Mouse (Mus musculus) megakaryocyte, embryonic 14.5 days (primary cell): ENCODE data around the gene Eif4a3. TPM values are rescaled to one million over a fixed set of nuclear protein-coding genes. Genes with fewer than 3 reads are reported as not detected.
"Not testable (repeated sequence)": the region's sequence is repeated elsewhere in the genome, so short reads cannot be mapped to it uniquely, and the experiment has no call there.

ENCODE experiments used
- H3K27me3 ChIP-seq: replicated peaks from 2 replicates; pipeline ENCODE3; 2012; ENCODE audit warnings: inconsistent platforms
- H3K36me3 ChIP-seq: replicated peaks from 2 replicates; pipeline ENCODE3; 2012; ENCODE audit warnings: low read length, inconsistent platforms, mixed read lengths
- H3K4me1 ChIP-seq: 2 replicates; pipeline ENCODE4 v1.6.1; 2012; ENCODE audit warnings: inconsistent platforms
- H3K4me3 ChIP-seq: replicated peaks from 2 replicates; pipeline ENCODE3; 2012; ENCODE audit warnings: moderate library complexity, mild to moderate bottlenecking, inconsistent platforms
- H3K9me3 ChIP-seq: 2 replicates; pipeline ENCODE4 v1.6.1; 2012; ENCODE audit warnings: inconsistent platforms
- FLI1 ChIP-seq: IDR thresholded peaks from 2 replicates; pipeline ENCODE4 v1.6.1; 2012; ENCODE audit warnings: low read length, inconsistent platforms, mixed read lengths
- GATA1 ChIP-seq: IDR thresholded peaks from 3 replicates; pipeline ENCODE4 v1.6.1; 2012; ENCODE audit warnings: mixed read lengths, low read length, inconsistent platforms, borderline replicate concordance
- polyA plus RNA-seq: library from polyadenylated mRNA; stranded (reverse); fragments of >175 nt; gene quantifications from 2 replicates; pipeline ENCODE4 v1.2.3, GENCODE M21; 2012; ENCODE audit warnings: low replicate concordance; ENCODE audit not compliant: insufficient read depth

Gene Eif4a3
- polyA plus RNA-seq, 1 experiment = 111 TPM

- no peak for TF ChIP-seq GATA1
- no peak for TF ChIP-seq FLI1
- H3K27me3 ChIP-seq = peaks cover 2% of the 10 kb centered on the region
- H3K36me3 ChIP-seq = peaks cover 39% of the 10 kb centered on the region
- peak overlapping the region; percentile 98 for H3K4me3 ChIP-seq
- H3K4me1 ChIP-seq = peaks cover 33% of the 10 kb centered on the region
- no peaks in the 10 kb centered on the region for H3K9me3 ChIP-seq
These were observed 31.2 kb downstream of the Eif4a3 start for GRCm38 (mm10) chr11:119268557-119269195.

DNA sequence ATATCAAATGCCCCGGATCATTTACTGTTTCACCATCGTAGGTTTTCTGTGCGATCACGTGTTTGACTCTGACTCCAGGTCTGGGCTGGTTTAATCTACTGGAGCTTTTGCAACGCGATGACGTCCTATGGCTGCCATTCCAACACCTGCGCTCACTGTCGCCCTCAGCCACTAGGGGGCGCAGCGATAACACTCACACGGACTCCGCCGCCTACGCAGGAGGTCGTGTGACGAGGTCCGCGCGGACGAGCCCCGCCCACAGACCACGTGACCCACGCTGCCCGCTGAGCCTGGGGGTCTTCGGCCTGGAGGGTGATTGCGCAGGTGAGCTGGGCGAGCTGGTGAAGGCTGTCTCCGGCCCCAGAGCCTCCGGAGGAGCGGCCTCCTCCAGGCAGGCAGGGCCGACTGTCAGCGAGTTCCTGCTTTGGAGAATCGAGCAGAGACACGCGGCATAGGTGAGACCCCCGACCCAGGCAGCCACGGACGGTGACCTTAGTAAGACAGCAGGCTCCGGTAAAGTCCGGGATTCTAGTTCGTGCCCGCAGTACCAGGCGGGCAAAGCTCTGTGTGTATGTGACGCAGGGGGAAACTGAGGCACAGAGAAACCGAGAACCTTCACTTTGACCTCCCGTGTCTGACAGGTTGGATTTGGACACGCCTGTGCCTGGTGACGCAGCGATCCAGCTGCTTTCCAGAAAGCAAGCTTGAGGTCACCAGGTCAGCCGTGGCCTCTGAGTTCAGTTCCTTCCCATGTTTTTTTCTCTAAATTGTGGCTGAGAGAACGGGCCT lies 31.9 kb downstream of the Eif4a3 start, which contains the start of gene Gaa:
Gene Gaa (plus strand): TSS at position 120 of the 789 bp plus-strand sequence.
- H3K4me1 ChIP-seq = peaks cover 33% of the 10 kb centered on the region
- peaks cover 32% of the 10 kb centered on the region for H3K36me3 ChIP-seq
- H3K9me3 ChIP-seq = no peaks in the 10 kb centered on the region
- H3K27me3 ChIP-seq = peaks cover 5% of the 10 kb centered on the region
- TF ChIP-seq GATA1 (no peak), FLI1 (no peak)
- H3K4me3 ChIP-seq = peak within 1 kb of the TSS; percentile 98

GRCm38 (mm10) chr11:119267241-119267674 lies 32.6 kb downstream of the Eif4a3 start:
- Histone ChIP-seq H3K9me3 (no peaks in the 10 kb centered on the region), H3K4me3 (peak overlapping the region; percentile 98), H3K36me3 (peaks cover 29% of the 10 kb centered on the region), H3K4me1 (peaks cover 33% of the 10 kb centered on the region), H3K27me3 (peaks cover 10% of the 10 kb centered on the region)
- TF ChIP-seq FLI1 (no peak), GATA1 (no peak)

DNA sequence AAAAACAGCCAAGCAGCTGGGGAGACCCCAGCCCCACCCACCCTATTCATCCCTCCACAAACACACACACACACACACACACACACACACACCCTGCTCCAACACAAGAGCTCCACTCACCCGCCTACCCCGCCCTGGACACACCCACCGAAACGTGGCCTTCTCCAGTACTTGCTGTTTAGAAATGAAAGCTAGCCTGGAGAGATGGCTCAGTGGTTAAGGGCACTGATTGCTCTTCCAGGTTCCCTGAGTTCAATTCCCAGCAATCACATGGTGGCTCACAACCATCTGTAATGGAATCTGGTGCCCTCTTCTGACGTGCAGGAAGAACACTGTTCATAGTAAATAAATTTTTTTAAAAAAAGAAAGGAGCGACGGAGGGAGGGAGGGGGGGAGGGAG lies 34.1 kb downstream of the Eif4a3 start:
- Histone ChIP-seq H3K4me3 (no peak overlapping the region), H3K4me1 (peaks cover 41% of the 10 kb centered on the region), H3K36me3 (peaks cover 18% of the 10 kb centered on the region), H3K9me3 (no peaks in the 10 kb centered on the region), H3K27me3 (peaks cover 20% of the 10 kb centered on the region)
- no peak for TF ChIP-seq GATA1
- TF ChIP-seq FLI1 = no peak

- no peak overlapping the region for H3K4me3 ChIP-seq
- peaks cover 4% of the 10 kb centered on the region for H3K36me3 ChIP-seq
- H3K4me1 ChIP-seq = peaks cover 40% of the 10 kb centered on the region
- TF ChIP-seq GATA1 (no peak), FLI1 (no peak)
- no peaks in the 10 kb centered on the region for H3K9me3 ChIP-seq
- H3K27me3 ChIP-seq = peaks cover 33% of the 10 kb centered on the region
These were observed 35.5 kb downstream of the Eif4a3 start for GRCm38 (mm10) chr11:119264413-119264812.

DNA sequence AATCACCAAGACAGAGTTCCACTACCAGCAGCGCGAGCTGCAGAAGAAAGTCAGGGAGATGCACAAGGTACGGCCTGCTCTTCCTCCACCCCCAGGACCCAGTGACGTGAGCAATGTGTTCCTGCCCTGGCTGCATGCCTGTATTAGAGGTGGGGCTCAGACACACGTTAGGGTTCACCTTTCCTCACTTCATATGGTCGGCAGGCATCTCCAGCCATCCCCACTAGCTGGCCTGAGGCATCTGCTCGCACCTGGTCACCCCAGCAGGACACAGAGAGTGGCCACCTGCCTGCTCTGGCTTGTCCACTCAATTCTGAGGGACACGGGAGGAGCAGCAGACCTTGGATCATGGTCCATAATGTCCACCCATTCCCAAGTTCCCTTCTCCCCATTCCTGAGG lies 39.9 kb downstream of the Eif4a3 start:
- Histone ChIP-seq H3K4me3 (no peak overlapping the region), H3K9me3 (no peaks in the 10 kb centered on the region), H3K27me3 (peaks cover 47% of the 10 kb centered on the region), H3K4me1 (peaks cover 31% of the 10 kb centered on the region), H3K36me3 (no peaks in the 10 kb centered on the region)
- TF ChIP-seq FLI1 (no peak), GATA1 (no peak)

DNA sequence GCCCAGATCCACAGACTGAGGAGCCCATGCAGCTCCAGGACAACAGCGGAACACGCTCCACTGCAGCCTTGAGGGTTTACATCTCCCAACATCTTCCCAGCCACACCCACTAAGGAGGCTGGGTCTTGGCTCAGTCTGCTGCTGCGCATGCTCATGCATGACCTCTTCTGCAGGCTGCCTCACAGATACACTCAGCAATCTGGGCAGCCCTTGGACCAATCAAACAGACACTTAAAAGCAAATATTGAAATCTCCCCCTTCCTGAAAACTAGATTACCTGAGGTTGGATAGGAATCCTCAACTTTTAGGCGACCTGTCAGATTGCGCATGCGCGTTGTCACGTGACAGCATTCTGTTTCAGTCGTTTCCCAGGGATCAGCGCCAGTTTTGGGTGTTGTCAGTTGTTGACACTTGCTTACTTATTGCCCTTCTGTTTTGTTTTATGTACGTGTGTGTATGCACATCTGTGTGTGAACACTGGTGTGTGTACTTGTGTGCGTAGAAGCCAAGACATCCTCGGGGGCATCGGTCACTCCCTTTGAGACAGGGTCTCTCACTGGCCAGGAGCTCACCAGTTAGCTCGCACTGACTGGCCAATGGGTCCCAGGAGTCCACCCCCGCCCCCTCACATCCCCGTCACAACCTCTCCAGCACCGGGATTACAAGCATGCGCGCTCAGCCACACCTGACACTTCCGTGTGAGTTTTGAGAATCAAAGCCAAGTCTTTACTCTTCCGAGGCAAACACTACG lies 41.1 kb downstream of the Eif4a3 start:
- H3K36me3 ChIP-seq = no peaks in the 10 kb centered on the region
- no peaks in the 10 kb centered on the region for H3K9me3 ChIP-seq
- H3K4me1 ChIP-seq = peaks cover 31% of the 10 kb centered on the region
- TF ChIP-seq GATA1 (no peak), FLI1 (no peak)
- H3K4me3 ChIP-seq = peak overlapping the region; percentile 92
- H3K27me3 ChIP-seq = peaks cover 52% of the 10 kb centered on the region

DNA sequence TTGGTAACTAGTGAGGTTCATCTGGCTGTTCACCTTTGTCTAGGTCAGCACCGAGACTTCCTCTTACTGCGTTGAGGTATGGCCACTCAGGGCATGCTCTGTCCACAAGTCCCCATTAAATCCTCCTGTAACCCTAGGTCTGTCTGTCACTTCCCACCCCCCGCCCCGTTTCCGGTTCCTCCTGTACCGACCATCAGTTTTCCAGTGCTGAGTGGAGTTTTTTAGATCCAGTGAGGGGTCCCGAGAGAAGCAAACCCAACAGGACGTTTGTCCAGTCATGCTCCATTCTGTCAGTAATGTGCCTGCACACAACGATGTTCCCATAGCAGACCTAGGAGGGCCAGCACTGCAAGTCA lies 41.7 kb downstream of the Eif4a3 start:
- TF ChIP-seq GATA1 (no peak), FLI1 (no peak)
- peak overlapping the region; percentile 92 for H3K4me3 ChIP-seq

DNA sequence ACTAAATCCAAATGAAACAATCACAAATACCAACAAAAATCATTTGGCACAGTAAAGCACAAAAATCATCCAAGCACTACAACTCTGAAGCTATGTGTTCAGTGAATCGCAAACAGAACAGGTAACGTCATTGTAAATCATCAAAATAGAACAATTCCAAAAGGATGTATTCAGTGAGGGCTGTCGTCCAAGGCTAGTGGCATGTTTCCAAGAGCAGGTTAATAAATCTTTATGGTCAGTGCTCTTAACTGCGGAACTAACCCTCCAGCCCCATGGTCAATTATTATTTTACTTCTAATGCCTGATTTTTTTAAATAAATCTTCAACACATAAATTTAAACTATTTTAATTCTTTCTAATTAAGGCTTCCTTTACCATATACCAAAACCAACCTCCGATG lies 43.3 kb downstream of the Eif4a3 start:
- peaks cover 57% of the 10 kb centered on the region for H3K27me3 ChIP-seq

More for the DNA sequence above, 41.7 kb downstream of the Eif4a3 start:
- peaks cover 57% of the 10 kb centered on the region for H3K27me3 ChIP-seq
- H3K9me3 ChIP-seq = no peaks in the 10 kb centered on the region
- H3K4me1 ChIP-seq = peaks cover 35% of the 10 kb centered on the region
- H3K36me3 ChIP-seq = no peaks in the 10 kb centered on the region

More for the DNA sequence above, 43.3 kb downstream of the Eif4a3 start:
- H3K4me3 ChIP-seq, H3K9me3 ChIP-seq, H3K36me3 ChIP-seq: not testable (repeated sequence)
- peaks cover 41% of the 10 kb centered on the region for H3K4me1 ChIP-seq
